Mouse (Mus musculus) left cerebral cortex, postnatal 25 days (tissue): ENCODE results near the gene Cmya5. TPM values are rescaled to one million over a fixed set of nuclear protein-coding genes. Genes with fewer than 3 reads are reported as not detected.
A peak's percentile ranks its signal among the peaks of the same experiment; 100 is the strongest.

ENCODE experiments used
- DNase-seq, 2 experiments: peaks; one replicate each; pipeline ENCODE4 v3.0.0; 2022; ENCODE audit warnings: low spot score in 2 of 2, mixed read lengths in 1 of 2
- intact Hi-C: fragments of 180-260 bp; cut with DNase I; formaldehyde crosslinking; loops from one replicate; pipeline ENCODE4 v1.15.1; 2025
- total RNA-seq, 2 experiments: library from RNA; stranded (reverse); gene quantifications; 2 replicates each; pipeline ENCODE4 v1.2.3; 2021

The Cmya5 gene
- total RNA-seq, 2 experiments from 2014 or later, result 4.4 to 4.7 TPM

DNA sequence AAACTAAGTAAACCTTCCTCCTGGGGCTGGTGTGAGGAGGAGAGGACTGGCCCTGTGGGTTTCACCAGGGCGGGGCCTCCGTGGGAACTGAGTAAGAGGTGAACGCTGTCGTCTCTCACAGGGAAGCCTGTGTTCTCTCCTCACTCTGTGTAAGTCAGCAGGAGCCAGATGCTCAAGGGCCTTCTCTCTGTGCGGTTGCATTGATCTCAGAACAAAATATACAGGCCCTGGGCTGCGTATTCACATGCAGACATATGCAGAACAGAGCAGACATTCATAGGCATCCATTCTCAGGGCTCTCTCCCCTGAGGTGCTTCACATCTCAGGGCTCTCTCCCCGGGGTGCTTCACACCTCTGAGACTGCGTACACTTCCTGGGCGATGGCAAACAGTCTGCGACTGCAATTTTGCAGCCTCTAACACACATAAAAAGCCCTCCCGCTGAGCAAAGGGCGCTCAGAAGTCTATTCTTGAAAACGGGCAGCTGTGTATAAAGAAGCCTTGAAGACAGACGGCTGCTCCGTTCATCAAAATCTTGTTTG, 71.6 kb downstream of the Cmya5 start:
- intact Hi-C loops, result loop anchor here (5.0 kb wide), 1 partner anchor 86 kb away; no protein-coding TSS in a partner anchor
- no peak for DNase-seq

GRCm38 (mm10) chr13:93070406-93070805, 74.1 kb downstream of the Cmya5 start:
- DNase-seq, result no peak
- intact Hi-C loops, result loop anchor here (5.0 kb wide), 1 partner anchor 83 kb away; no protein-coding TSS in a partner anchor

- intact Hi-C loops, result no loop called here
Measured at GRCm38 (mm10) chr13:93069481-93069880, 75.0 kb downstream of the Cmya5 start.

GRCm38 (mm10) chr13:93068353-93068752, 76.2 kb downstream of the Cmya5 start:
- intact Hi-C loops, result no loop called here
- DNase-seq, result peak in 1 of 2 experiments; percentile 26

More at GRCm38 (mm10) chr13:93069481-93069880, 75.0 kb downstream of the Cmya5 start:
- DNase-seq, result peak in 1 of 2 experiments; percentile 6

DNA sequence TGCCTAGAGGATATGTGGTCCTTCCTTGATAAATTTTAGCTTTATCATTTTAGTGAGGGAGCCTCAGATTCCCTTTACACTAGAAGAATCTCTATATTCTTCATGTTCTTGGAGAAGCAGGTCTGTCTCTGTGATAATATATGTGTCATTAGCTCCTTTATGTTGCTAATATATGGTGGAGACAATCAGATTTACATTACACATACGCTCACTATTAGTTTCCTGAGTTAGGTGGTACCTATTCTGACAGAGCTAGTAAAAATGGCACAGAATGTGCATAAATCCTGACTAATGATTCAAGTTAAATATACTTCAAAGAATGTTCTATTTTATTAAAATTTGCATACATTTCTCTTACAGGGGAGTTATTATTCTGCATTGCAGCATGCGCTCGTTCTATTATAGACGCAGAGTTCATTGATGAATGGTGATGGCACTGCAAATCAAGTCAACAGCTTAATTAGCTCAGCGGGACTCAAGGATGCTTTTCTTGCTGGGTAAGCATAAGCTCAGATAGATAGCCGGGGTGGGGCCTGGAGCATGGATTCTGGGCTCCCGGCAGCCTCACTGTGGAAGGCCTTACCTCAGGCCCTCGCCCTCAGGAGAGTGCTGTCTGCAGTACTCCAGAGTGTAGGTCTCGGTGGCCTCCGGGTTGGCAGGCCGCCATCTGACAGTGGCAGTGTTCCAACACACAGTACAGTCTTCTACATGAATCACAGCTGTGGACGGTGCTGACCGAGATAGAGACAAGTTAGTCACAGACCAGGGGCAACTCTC, 81.5 kb downstream of the Cmya5 start:
- intact Hi-C loops, result no loop called here
- DNase-seq, result peak; percentile 53 to 66

DNA sequence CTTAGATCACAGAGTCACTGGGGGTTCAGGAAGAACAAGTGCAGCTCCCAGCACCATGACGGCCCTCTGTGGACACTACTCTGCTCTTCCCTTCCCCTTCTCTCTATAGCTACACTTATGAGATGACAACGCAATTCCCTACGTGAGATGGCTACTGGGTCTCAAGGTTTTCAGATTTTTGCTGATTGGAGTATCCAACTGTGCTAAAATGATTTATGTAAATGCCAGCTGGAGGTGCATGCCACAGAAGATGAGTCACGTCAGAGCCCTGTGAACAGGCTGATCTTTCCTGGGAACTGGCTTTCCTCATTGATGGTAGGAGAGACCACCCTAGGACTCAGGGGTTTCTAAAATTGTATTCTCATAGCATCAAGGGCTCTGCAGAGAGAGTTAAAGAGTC, 83.2 kb downstream of the Cmya5 start:
- peak in 1 of 2 experiments; percentile 38 for DNase-seq
- intact Hi-C loops, result no loop called here

DNA sequence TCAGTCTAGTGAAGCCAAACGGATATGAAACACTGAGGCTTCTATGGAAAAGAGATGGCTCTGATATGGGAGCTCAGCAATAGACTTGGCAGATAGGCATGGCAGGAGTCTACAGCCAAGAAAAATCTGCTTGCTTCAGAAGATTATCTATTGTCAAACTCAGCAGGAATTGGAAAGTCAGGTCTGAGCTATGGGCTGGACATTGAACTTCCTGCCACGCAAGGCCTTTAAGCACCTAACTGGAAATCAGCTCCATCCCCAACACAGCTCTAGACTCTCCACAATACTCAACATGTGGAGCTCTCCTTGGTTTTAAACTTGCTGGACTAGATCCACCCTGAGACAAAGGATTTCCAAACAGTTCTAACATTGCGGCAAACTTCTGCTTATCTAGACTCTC, 84.1 kb downstream of the Cmya5 start:
- intact Hi-C loops, result no loop called here
- no peak for DNase-seq

DNA sequence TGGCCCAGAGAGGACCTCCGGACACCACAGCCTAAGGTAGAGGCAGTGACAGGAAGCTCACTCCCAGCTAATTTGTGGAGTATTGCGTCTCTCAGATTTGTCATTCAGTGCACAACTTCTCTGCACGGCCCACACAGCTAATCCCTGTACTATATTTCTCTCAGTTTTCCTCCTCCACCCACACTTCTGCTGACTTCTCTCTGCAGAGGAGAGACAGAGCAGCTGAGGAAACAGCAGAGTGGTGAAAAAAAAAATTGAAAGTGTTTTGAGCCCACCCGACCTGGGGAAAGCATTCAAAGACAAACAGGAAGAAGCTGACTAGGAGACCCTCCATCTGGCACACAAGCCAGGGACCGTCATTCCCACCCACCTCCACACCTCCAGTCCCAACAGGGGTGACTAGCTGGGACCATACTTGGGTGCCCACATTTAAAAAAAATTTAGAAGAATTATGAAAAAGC, 85.9 kb downstream of the Cmya5 start:
- intact Hi-C loops, result loop anchor here (1.0 to 5.0 kb wide), 4 partner anchors 58 to 306 kb away; no protein-coding TSS in a partner anchor
- peak; percentile 63 to 94 for DNase-seq

DNA sequence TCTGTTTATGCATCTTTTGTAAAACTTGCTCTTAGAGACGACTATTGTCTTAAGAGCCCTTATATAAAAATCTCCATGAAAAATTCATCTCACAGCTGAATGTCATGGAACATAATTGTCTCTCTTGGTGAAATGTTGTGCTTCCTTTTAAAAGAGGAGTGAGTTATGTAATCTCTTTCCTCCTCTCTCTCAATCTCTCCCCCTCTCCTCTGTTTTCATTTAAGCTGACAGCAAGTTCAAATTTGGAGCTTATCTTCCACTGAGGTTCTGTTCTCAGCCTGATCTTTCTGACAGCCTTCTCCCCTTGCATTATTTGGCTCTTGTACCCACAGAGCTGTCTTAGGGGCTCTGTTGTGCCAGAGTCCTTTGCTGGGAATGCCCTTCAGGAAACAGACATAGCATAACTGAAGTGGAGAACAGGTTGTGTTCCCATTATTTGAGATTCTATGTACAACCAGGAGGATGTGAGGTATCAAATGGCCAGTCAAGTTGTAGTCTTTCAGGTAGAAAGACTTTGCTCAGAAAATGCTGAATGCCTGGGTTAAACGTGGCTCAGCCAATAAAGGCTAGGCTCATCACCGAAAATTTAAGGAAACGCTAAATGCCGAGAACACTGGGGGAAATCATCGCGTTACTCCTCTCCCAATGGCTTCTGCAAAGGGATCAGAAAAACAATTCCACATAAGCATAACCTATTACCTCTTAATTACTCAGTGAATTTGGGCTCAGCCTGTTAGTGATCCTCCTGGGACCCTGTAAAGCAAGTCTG, 86.8 kb downstream of the Cmya5 start:
- peak in 1 of 2 experiments; percentile 62 for DNase-seq

GRCm38 (mm10) chr13:93056091-93056490, 88.4 kb downstream of the Cmya5 start:
- DNase-seq, result peak in 1 of 2 experiments; percentile 60
- intact Hi-C loops, result loop anchor here (5.0 kb wide), 2 partner anchors 69 to 304 kb away; no protein-coding TSS in a partner anchor

More for the DNA sequence above, 86.8 kb downstream of the Cmya5 start:
- intact Hi-C loops, result loop anchor here (1.0 to 5.0 kb wide), 4 partner anchors 57 to 305 kb away; no protein-coding TSS in a partner anchor

GRCm38 (mm10) chr13:93051483-93051882, 93.0 kb downstream of the Cmya5 start:
- intact Hi-C loops, result no loop called here
- no peak for DNase-seq

GRCm38 (mm10) chr13:93041021-93041420, 103.5 kb downstream of the Cmya5 start:
- intact Hi-C loops, result no loop called here

DNA sequence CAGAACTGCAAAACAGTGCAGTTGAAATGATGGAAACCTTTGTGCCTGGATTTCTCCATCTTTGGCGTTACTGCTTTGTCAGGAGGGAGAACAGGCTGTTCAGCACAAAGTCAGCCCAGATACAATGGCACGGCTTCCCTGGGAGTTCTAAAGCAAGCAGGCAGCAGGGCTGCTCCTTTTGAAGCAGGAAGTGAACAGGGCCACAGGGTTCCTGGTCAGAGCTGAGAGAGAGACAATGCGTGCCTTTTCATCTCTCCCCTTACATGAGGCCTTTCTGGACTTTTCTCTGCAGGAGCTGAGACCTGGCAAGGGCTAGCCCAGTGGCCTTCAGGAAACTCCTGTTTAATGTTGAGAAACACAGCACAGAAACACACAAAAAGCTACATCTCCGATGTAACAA, 108.3 kb downstream of the Cmya5 start:
- intact Hi-C loops, result no loop called here
- DNase-seq, result no peak

More at GRCm38 (mm10) chr13:93041021-93041420, 103.5 kb downstream of the Cmya5 start:
- DNase-seq, result no peak

DNA sequence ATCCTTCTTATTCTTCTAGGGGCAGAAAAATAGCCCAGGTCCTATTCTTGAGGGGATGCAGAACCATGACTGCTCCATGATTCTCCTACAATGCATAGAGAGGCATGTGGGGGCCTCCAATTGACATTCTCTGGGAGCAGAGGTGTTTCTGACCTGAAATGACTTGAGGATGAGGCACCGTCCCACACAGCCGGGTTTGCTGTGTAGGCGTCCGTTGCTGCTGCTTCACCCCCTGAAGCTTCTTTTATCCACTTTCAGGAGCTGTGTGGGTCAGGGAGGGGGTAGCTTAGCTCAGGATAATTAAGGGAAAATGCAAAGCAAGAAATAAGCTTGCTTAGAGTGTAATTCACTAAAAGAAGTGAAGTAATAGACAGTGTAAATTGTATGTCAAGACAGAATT, 115.2 kb downstream of the Cmya5 start:
- peak in 1 of 2 experiments; percentile 77 for DNase-seq
- intact Hi-C loops, result no loop called here

- no peak for DNase-seq
- intact Hi-C loops, result no loop called here
Measured at GRCm38 (mm10) chr13:93024837-93025236, 119.7 kb downstream of the Cmya5 start.

DNA sequence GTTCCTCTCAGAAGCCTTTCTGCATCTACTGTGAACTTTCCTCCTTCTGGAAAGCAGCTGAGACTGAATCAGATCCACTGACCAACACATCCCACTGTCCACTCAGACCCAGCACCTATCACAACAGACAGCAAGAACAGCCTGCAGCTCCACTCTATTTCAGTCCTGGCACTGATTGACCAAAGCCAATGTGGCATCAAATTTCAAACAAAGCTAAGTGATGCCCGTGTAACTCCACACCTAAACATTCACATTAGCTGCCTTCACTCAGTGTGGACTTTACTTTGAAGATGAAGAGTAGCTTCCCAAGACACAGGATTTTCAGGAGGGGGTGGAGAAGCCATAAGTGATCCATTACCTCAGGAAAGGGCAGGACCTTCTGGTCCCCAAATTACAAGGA, 122.4 kb downstream of the Cmya5 start:
- no peak for DNase-seq
- intact Hi-C loops, result no loop called here

DNA sequence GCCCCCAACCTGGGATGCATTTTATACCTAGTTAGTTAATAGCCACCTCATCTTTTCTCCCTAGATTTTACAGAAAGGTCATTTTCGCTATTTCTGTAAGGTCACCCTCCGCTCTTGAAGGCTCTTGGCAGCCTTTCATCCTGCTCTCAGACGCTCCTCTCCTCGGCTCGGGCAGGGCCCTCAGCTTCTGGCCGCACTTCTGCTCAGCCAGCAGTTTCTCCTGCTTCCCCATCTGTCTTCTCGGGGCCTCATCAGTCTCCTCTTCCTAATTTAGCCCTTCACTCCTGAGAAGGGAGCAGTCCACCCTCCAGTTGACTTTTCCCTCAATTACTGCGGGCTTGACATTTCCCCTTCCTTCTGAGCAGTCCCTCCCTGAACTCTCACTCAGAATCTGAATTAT, 131.6 kb downstream of the Cmya5 start:
- intact Hi-C loops, result no loop called here
- DNase-seq, result peak in 1 of 2 experiments; percentile 41

- no peak for DNase-seq
- intact Hi-C loops, result no loop called here
Measured at GRCm38 (mm10) chr13:93011315-93011714, 133.2 kb downstream of the Cmya5 start.

GRCm38 (mm10) chr13:93010524-93010923, 134.0 kb downstream of the Cmya5 start:
- intact Hi-C loops, result no loop called here

DNA sequence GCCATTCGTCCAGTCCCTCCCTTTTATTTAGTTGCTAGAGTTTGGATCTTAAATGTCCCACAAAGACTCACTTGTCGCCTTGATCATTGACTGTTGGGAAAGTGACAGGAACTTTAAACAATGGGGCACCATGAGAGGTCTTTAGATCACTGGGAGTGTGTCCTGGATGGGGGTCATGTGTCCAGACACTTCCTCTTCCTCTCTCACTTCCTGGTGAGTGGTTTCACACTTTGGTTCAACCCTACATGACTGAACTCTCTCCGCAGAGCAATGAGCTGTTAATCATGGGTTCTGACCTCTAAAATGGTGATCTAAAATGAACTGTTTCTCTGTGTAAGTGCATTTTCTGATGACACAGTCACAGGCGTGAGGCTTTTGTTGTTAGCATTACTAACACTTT, 137.4 kb downstream of the Cmya5 start:
- DNase-seq, result no peak
- intact Hi-C loops, result no loop called here

More at GRCm38 (mm10) chr13:93010524-93010923, 134.0 kb downstream of the Cmya5 start:
- DNase-seq, result peak; percentile 60 to 86
